Mouse (Mus musculus): ENCODE results near the gene Phf11b.
"Not testable (repeated sequence)": the region's sequence is repeated elsewhere in the genome, so short reads cannot be mapped to it uniquely, and the experiment has no call there.

The Phf11b gene

DNA sequence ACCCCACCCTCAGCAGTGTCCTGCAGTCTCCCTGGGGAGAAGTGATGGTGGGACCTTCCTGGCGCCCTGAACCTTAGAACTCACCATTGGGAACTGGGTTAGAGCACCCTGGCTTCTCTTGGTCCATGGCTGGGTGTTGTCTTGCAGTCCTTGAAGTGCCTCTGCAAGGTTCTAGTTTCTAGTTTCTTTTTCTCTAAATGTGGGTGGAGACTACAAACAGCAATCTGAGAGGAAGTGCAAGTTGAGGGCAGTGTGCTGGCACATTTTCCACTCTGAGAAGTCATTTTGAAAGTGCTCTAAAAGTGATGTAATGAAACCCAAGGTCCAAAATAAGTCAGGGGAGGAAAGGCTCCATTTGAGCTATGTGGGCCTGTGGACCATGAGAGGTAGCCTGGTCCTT lies at the start of gene Phf11b:
Gene Phf11b, minus strand, starts transcription at position 163 of the 400 bp plus-strand sequence.
- not testable (repeated sequence) for TF ChIP-seq GATA4 (IDR thresholded peaks at IDR 0.05; ENCODE audit: insufficient replicate concordance, low read length)

DNA sequence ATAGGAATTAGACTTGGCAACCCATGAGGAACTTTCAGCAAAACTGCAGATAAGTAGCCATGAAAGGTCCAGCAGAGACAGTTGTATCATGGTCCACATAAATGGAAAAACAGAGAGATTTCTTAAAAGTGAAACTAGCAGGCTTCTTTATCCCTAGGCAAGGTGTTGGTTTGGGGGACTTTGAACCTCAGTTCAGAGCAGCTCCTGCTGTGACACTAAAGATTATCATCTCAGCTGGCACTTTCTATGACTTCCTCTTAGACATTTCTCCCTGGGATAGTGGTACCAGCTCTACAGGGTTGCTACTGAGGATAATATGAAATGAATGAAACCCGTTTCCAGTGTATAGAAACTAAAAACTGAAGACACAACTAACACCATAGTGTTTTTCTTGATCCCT lies 48.4 kb upstream of the Phf11b start:
- TF ChIP-seq GATA4 (IDR thresholded peaks at IDR 0.05; ENCODE audit: insufficient replicate concordance, low read length), result no peak

DNA sequence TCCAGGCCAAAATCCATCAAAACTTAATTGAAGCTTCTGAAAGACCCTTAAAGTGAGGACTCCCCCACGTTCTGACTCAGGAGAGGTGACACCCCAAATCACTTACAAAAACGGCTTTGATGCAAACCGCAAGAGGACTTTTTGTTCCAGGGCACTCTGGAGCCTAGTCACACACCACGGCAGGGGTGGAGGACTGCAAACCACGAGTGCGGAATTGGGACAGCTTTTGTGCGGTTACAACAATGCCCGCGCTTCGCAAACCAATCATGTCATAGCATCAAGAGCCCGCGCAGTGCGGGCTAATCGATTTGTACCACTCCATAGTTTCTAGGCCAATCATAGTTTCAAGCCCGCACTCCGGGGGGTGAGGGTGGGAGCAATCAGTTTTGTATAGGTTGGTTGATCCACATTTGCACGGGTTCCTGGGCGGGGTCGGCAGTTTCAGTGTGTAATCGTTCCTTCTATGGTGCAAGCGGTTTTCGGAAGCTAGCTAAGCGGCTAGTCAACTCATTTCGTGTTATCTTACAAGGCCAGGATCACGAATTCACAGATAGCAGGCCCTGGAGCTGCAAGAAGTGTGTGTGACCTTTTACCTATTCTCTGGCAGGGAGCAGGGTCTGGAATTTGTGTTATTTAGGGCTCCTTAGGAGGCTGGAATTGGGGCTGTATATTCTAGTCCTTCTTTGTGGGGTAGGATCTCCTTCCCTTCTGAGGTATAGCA lies 29.4 kb upstream of the Phf11b start:
- no peak for TF ChIP-seq GATA4 (IDR thresholded peaks at IDR 0.05; ENCODE audit: insufficient replicate concordance, low read length)

DNA sequence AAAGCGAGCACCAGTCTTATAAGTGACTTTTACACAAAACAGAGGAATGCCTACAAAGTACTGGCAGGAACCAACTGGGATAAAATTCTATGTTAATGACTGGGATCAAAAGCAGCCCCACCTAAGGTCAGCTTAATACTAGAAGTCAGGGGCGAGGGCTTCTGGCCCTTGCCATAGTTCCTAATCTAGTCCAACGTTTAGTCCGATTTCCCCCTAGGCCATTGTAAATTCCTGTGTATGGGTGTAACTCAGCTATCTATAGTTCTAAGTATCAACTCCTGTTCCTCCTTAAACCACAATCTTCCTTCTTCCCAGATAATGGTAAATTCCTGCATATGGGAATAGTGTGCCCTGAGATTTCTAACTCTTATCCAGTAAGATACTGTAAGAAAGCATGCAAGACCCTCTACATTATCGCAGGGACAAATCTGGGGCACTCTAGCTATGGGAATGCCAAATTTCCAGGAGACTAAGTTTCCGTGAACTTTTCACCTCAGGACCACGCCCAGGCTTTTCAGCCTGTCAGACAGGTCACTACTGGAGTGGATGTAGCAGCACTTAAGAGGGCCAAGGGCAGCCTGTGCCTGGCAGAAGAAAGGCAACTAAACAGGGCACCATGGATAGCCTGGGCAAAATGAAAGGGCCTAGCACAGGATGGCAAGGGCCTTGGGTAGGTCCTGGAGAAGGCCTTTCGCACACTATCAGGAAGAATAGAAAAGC lies 25.4 kb upstream of the Phf11b start:
- TF ChIP-seq GATA4 (IDR thresholded peaks at IDR 0.05; ENCODE audit: insufficient replicate concordance, low read length), result no peak

DNA sequence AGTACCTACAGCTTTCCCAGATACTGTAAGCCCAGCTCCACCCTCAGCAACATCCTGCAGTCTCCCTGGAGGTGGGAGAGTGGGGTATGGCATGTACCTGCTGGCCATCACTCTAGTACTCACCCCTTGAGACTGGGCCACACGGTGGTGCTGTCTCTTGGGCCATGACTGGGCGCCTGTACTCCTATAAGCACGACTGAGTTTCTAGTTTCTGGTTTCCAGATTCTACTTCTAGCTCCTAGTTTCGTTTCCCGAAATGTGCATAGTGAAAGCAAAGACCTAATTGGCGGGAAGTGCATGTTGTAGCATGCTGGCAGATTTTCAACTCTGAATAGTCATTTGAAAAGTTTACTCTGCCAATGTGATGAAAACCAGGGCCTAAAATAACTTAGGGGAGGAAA lies 24.1 kb upstream of the Phf11b start, which contains the start of gene Phf11d:
Gene Phf11d, minus strand, starts transcription at position 227 of the 401 bp plus-strand sequence.
- TF ChIP-seq GATA4 (IDR thresholded peaks at IDR 0.05; ENCODE audit: insufficient replicate concordance, low read length), result no peak

DNA sequence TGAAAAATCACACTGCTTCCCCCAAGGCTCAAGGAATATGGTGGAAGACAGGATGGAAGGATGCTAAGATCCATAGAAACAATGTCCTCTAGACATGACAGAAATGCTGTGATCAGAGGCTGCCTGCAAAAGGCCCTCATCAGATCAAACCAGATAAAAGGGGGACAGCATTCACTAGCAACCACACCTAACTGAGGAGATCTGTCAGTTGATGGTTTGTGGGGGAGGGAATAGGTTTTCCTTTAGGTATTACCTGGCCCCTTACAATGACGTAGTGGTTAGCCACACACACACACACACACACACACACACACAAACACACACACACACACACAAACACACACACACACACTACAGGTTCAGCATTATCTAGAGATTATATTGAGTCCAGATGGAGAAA lies 1.6 kb downstream of the Phf11b start:
- no peak for TF ChIP-seq GATA4 (IDR thresholded peaks at IDR 0.05; ENCODE audit: insufficient replicate concordance, low read length)

DNA sequence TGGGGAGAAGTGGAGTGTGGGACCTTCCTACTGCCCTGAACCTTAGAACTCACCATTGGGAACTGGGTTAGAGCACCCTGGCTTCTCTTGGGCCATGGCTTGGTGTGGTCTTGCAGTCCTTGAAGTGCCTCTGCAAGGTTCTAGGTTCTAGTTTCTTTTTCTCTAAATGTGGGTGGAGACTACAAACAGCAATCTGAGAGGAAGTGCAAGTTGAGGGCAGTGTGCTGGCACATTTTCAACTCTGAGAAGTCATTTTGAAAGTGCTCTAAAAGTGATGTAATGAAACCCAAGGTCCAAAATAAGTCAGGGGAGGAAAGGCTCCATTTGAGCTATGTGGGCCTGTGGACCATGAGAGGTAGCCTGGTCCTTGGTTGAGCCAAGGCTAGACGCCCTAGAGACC lies 43.8 kb downstream of the Phf11b start, which contains the start of gene Phf11a:
Gene Phf11a, minus strand, starts transcription at position 132 of the 400 bp plus-strand sequence.
- TF ChIP-seq GATA4 (IDR thresholded peaks at IDR 0.05; ENCODE audit: insufficient replicate concordance, low read length), result not testable (repeated sequence)
